Mouse (Mus musculus): ENCODE results near the gene Olfr986. TPM values are rescaled to one million over a fixed set of nuclear protein-coding genes. Genes with fewer than 3 reads are reported as not detected.

Gene Olfr986
- polyA plus RNA-seq (2012) = not detected in 2 replicates

DNA sequence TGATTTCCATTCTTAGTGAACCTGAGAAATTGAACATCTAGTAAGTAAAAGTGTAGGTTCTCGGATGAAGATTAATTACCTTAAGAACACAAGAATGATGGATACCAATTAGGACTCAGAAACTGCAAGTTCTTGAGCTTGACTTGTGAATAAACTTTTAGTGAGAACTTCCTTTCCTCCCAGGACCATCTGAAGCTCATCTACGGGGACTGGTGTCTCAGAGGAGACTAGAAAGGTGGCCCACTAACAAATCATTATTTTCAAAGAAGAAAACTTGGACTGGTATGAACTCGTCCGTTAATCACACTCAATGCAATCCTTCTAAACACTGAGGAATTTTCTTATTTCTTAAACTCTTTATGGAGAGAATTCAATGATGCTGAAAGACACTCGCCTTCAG is at the start of gene Olfr986:
Gene Olfr986, plus strand, starts transcription at position 301 of the 400 bp plus-strand sequence.
- no peak for TF ChIP-seq GATA1 (IDR thresholded peaks at IDR 0.05; ENCODE audit: low read length)

- TF ChIP-seq GATA1 (IDR thresholded peaks at IDR 0.05; ENCODE audit: low read length) = no peak
Measured at GRCm38 (mm10) chr9:40136987-40137688, 43.6 kb upstream of the Olfr986 start.

GRCm38 (mm10) chr9:40139484-40139883 is 41.2 kb upstream of the Olfr986 start:
- TF ChIP-seq GATA1 (IDR thresholded peaks at IDR 0.05; ENCODE audit: low read length) = no peak

DNA sequence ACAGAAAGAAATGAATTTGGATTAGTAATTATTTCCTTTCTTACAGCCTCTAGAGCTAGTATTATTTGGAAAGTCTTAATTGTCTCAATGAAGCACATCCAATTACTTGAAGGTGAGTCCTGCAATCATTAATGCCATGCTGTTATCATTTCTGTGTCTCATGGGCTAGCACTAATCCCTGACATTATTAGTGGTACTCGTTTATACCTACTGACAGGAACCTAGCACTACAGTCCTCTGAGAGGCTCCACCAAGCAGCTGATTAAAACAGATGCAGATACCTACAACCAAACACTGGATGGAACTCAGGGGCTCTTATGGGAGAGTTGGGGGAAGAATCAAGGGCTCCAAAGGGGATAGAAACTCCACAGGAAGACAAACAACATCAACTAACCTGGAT is 39.2 kb upstream of the Olfr986 start:
- no peak for TF ChIP-seq GATA1 (IDR thresholded peaks at IDR 0.05; ENCODE audit: low read length)

GRCm38 (mm10) chr9:40155118-40155644 is 25.5 kb upstream of the Olfr986 start:
- no peak for TF ChIP-seq GATA1 (IDR thresholded peaks at IDR 0.05; ENCODE audit: low read length)

GRCm38 (mm10) chr9:40166446-40166845 is 14.3 kb upstream of the Olfr986 start:
- no peak for TF ChIP-seq GATA1 (IDR thresholded peaks at IDR 0.05; ENCODE audit: low read length)

GRCm38 (mm10) chr9:40177017-40177416 is 3.7 kb upstream of the Olfr986 start:
- TF ChIP-seq GATA1 (IDR thresholded peaks at IDR 0.05; ENCODE audit: low read length) = no peak

DNA sequence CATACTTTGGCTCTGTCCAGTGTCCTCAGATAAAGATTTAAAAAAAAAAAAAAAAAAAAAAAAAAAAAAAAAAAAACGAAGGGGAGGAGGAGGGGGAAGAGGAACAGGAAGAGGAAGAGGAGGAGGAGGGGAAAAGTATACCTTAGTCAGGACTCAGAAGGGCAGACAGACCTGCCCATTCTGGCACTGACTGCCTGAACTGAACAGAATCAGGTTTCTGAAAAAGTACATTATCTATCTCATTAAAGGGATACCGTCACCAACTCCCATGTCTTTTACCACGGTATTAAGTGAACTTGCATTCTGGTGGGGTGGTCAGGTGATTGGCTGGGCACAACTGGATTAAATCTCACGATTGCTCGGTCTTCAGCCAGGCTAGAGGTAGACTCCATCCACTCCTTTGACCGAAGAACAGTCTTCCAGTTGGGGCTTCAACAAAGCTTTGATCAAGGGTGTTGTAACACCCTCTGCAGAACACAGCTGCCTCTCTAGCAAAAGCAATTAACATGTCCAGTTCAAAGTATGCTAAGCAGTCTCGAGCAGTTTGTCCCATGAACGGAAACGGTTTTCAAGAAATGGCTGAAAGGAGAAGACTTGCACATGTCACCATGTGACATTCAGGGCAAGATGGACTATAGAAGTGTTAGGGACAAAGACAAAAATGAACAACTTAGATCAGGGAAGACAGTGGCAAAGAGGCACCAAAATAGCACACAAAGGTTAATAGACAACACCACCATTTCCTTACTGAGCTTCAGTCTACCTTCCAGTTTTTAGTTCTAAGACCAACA is 10.6 kb downstream of the Olfr986 start:
- no peak for TF ChIP-seq GATA1 (IDR thresholded peaks at IDR 0.05; ENCODE audit: low read length)

DNA sequence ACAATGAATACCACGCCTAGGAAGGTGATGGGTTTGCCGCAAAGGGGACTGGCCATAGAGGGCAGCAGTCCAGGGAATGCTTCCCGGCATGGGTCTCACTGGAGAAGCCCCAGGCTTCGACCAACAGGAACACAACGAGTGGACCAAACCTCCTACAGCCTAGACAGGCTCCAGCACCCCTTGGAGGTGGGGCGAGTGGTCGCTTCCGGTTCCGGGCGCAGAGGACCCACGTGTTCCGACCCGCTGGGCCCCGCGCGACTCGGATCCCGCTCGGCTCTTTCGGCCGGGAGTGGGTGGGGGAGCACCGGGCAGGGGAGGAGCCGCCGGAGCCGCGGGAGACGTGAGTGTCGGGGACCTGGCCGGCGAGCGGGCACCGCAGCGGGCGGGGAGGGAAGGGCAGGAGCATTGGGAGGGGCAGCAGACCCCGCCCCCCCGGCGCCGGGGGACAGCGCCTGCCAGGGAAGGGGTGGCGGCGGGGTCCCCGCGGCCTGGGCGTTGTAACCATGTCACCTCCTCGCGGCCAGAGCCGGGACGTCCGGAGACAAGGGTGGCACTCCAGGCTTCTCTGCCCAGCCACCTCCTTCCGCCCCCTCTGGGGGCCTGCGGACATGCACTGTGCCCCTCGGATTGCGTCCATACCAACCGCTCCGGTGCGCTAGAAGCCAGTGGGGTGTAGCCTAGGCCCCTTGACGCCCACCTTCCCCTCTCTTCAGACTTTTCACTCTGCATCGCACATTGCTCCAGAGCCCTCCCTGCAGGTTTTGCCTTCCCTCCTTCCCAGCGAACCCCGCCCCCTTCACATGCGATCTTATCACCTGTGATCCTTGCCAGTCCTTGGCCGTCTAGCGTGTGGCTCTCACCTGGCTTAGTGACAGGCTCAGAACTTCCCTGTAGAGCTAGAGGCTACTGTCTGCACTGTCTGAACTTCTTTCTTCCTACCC is 11.6 kb downstream of the Olfr986 start, which contains the start of gene Zfp202:
Gene Zfp202, plus strand, starts transcription at position 219 of the 941 bp plus-strand sequence.
- TF ChIP-seq GATA1 (IDR thresholded peaks at IDR 0.05; ENCODE audit: low read length) = no peak

DNA sequence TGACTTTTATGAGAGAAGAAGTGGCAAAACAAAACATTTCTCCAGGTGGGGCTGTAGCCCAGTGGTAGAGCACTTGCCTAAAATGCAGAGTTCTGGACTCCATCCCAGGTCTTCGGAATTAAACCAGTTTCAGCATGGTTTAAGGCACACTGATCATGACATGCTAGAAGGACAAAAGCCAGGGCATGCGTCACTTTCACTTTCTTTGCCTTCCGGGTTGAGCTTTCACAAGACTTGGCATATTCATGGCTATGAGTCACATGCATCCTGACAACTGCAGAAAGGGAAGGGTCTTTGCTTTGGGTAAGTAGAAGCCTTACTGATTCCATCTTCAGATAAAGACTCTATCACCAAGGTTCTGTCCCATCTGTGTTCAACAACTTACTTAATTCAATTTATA is 15.3 kb downstream of the Olfr986 start:
- TF ChIP-seq GATA1 (IDR thresholded peaks at IDR 0.05; ENCODE audit: low read length) = no peak

GRCm38 (mm10) chr9:40206546-40206950 is 25.8 kb downstream of the Olfr986 start:
- no peak for TF ChIP-seq GATA1 (IDR thresholded peaks at IDR 0.05; ENCODE audit: low read length)

- TF ChIP-seq GATA1 (IDR thresholded peaks at IDR 0.05; ENCODE audit: low read length) = no peak
Measured at GRCm38 (mm10) chr9:40210744-40211143, 30.0 kb downstream of the Olfr986 start.

- TF ChIP-seq GATA1 (IDR thresholded peaks at IDR 0.05; ENCODE audit: low read length) = no peak
Measured at GRCm38 (mm10) chr9:40214058-40214457, 33.3 kb downstream of the Olfr986 start.

DNA sequence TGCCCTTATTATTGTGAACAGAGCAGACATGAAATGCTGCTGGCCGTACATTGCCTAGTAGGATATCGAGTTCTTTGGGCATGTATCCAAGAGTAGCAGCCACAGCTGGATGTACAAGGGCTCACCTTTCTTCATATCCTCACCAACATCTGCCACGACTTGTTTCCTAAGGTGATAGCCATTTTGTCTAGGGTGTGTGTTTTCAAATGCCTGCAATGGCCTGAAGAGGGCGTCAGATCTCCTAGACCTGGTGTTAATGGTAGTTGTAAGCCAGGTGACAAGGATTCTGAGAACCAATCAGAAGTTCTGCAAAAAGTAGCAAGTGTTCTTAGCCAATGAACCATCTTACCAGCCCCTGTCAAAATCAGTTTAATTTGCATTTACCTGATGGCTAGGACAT is 35.9 kb downstream of the Olfr986 start:
- TF ChIP-seq GATA1 (IDR thresholded peaks at IDR 0.05; ENCODE audit: low read length) = no peak

DNA sequence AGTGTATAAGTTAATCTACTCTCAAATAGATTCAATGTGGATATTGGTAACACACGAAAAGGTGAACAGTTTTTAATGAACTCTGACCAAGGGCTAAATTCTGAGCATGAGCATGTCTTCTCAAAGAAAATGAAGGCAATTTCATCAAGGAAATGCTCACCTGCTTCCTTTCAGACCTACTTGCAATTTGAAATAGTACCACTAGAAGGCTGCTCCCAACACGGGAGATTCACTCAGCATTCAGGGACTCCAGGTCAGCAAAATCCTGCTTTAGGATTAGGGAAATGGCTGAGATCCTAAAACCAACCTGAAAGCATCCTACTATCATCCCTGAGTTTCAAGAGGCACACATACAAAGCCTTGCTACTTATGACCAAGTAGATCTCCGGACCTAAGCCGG is 43.6 kb downstream of the Olfr986 start:
- TF ChIP-seq GATA1 (IDR thresholded peaks at IDR 0.05; ENCODE audit: low read length) = no peak
